ENCODE assay signal across 9 mouse cellular contexts in the genomic region with DNA sequence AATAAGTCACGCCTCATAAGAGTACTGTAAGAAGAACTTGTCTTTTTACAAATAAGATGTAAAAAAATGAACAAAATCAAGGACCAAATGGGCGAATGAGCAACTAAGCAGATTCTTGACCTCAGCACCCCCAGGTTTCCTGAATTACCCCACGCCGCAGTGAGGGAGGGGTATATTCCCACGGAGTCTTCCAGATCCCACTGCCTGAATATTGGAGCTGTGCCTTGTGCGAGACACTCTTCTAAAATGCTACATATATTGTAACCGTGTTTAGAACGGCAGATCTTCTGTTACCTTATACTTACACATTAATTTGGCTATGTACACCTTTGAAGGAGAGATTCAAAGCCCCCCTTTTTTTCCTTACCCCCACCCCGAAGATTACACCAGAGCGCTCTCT. TPM values are rescaled to one million over a fixed set of nuclear protein-coding genes. Genes with fewer than 3 reads are reported as not detected.
DNase-seq lines count a peak whose midpoint lies in the region; ATAC-seq lines count a peak whose summit lies in the region.
"Had no signal": no experiment of that assay in that cellular context is flagged by ENCODE, and none has a peak within 500 bp of the region (broad histone marks: within the 10 kb centered on the region; RNA-seq: fewer than 3 reads in every experiment).

No protein-coding gene starts in this region.

- no peaks in the 10 kb centered on the region for H3K9me3 ChIP-seq in hindbrain, embryonic 11.5 days (ENCODE audit: control insufficient read depth, low read length)
- H3K9me3 ChIP-seq in neural tube, embryonic 12.5 days, result no peaks in the 10 kb centered on the region

- H3K27me3 ChIP-seq in hindbrain, embryonic 11.5 days (ENCODE audit: control insufficient read depth, insufficient read depth, low read length), result peaks cover 5% of the 10 kb centered on the region
- H3K27me3 ChIP-seq in neural tube, embryonic 12.5 days (replicated peaks), result peaks cover 13% of the 10 kb centered on the region

- DNase-seq in left cerebral cortex, postnatal 4 days, result peak; percentile 5
- no peak for DNase-seq in left cerebral cortex, adult 8-10 months (ENCODE audit: low spot score in 2 of 2)
- DNase-seq in cerebellum, postnatal 25 days, result peak; percentile 28 to 38
- DNase-seq in hindbrain, embryonic 11.5 days (ENCODE audit: low spot score), result no peak
- no peak for DNase-seq in layer of hippocampus, adult 9-10 months (ENCODE audit: low spot score)
- no peak for DNase-seq in thymus, postnatal 4 days

- H3K36me3 ChIP-seq in hindbrain, embryonic 11.5 days (ENCODE audit: control insufficient read depth, insufficient read depth, low read length), result no peaks in the 10 kb centered on the region
- no peaks in the 10 kb centered on the region for H3K36me3 ChIP-seq in neural tube, embryonic 12.5 days

- H3K4me2 ChIP-seq in hindbrain, embryonic 11.5 days (replicated peaks; ENCODE audit: low read depth, low read length), result peak overlapping the region; percentile 98
- peak overlapping the region; percentile 95 for H3K4me2 ChIP-seq in neural tube, embryonic 12.5 days (replicated peaks)

- H3K27ac ChIP-seq in hindbrain, embryonic 11.5 days (ENCODE audit: low read depth, low read length), result no peak overlapping the region
- no peak overlapping the region for H3K27ac ChIP-seq in neural tube, embryonic 12.5 days
- H3K27ac ChIP-seq: kidney, postnatal 0 days had no signal

- peak; percentile 0 for ATAC-seq in hindbrain, embryonic 11.5 days (ENCODE audit: low FRiP score)
- peak; percentile 1; the same call in 1 of the 2 replicates for ATAC-seq in neural tube, embryonic 12.5 days (ENCODE audit: low FRiP score, low read depth)
- no peak for ATAC-seq in inflammation-experienced regulatory T-cells, adult 6 months

- no peaks in the 10 kb centered on the region for H3K4me1 ChIP-seq in hindbrain, embryonic 11.5 days (replicated peaks; ENCODE audit: control insufficient read depth, insufficient read depth, low read length)
- peaks cover 12% of the 10 kb centered on the region for H3K4me1 ChIP-seq in neural tube, embryonic 12.5 days

- WGBS in hindbrain, embryonic 11.5 days, result 50% methylated on average over 10 of the region's 10 CpGs
- WGBS in neural tube, embryonic 12.5 days, result 46% methylated on average over 10 of the region's 10 CpGs

- no peak overlapping the region for H3K9ac ChIP-seq in hindbrain, embryonic 11.5 days (ENCODE audit: low read depth, low read length)
- 0 out of 2 replicates have a peak overlapping the region, but pooled peaks have one; percentile 70 for H3K9ac ChIP-seq in neural tube, embryonic 12.5 days

- intact Hi-C loops in left cerebral cortex, postnatal 4 days (cut with DNase I), result no loop called here

- peak overlapping the region; percentile 57 for H3K4me3 ChIP-seq in hindbrain, embryonic 11.5 days (ENCODE audit: low read depth, low read length)
- H3K4me3 ChIP-seq in neural tube, embryonic 12.5 days, result peak overlapping the region; percentile 63

RNA-seq across cellular contexts. Expression of a gene that starts 0.7 kb away (rescaled TPM):
- total RNA-seq in left cerebral cortex, postnatal 4 days (2021), result 10 to 100 TPM; 18.9 to 20.3 TPM
- total RNA-seq in left cerebral cortex, adult 8-10 months (2022), result 10 to 100 TPM; 43.2 to 51.5 (median 49.1) TPM
- polyA plus RNA-seq in hindbrain, embryonic 11.5 days (2014; fragmentation: Nextera tagmentation; extraction: Ambion mirVana), result 3.0 and 3.8 TPM in 2 replicates
- polyA plus RNA-seq in neural tube, embryonic 12.5 days (2016; fragmentation: Nextera tagmentation; extraction: Ambion mirVana), result 8.5 and 9.2 TPM in 2 replicates
- under 1 TPM in 1 of 3 experiments, not detected in 2; 0.15 TPM for polyA plus RNA-seq in inflammation-experienced regulatory T-cells, adult 6 months (2017; shearing (Covaris generic))
- polyA plus RNA-seq: kidney, postnatal 0 days had no signal

Comparison
In these comparisons a context has a peak if more than half of its experiments do, and no peak if none do; other contexts are left out.
1. DNase-seq: peak in left cerebral cortex, postnatal 4 days (single experiment) and cerebellum, postnatal 25 days (2 of 2); none in left cerebral cortex, adult 8-10 months (0 of 2), hindbrain, embryonic 11.5 days (single experiment), layer of hippocampus, adult 9-10 months (single experiment) and thymus, postnatal 4 days (single experiment).